Mouse (Mus musculus): ENCODE data around the gene CK137956. TPM values are rescaled to one million over a fixed set of nuclear protein-coding genes. Genes with fewer than 3 reads are reported as not detected.

CK137956 gene
- total and polyA plus RNA-seq, 2 experiments from 2014 or later, result 2.4 to 3.0 TPM

DNA sequence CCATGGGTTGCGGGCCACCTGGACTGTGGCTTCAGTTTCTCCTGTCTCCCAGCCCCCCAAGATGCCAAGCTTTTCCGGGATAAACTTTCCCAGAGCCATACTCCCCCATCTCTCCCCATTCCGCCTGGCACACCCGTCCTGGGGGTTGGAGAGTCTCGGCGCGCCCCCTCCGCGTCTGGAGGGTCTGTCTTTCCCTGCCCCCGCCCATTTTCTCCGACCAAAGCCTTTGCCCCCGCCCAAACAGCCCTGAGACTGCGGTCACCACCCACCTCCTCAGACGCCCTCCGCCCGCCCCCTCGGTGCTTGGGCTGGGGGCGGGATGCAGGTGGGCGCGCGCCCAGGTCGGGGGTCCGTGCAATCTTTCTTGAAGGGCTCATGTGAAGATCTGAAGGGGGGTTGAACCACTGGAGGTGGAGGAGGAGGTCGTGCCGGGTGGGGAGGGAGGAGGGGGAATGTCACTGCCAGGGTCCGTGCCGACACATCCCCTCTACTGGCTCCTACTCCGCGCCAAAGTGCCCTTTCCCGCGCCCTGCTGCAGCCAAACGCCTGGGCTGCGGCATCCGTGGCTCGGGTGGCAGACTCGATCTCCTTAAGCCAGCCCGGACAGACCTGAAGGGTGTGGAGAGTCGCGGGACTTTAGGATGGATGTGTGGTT, 17.9 kb upstream of the CK137956 start:
- WGBS, result 2% methylated on average over 39 of the region's 39 CpGs
- Histone ChIP-seq H3K4me2 (ENCODE audit: low read depth, low read length) (peak overlapping the region; percentile 82), H3K27ac (peak overlapping the region; percentile 93), H3K27me3 (ENCODE audit: insufficient read depth, low read length) (no peaks in the 10 kb centered on the region), H3K9ac (replicated peaks; ENCODE audit: low read length) (peak overlapping the region; percentile 89), H3K36me3 (ENCODE audit: insufficient read depth, low read length) (no peaks in the 10 kb centered on the region), H3K9me3 (ENCODE audit: low read length) (no peaks in the 10 kb centered on the region), H3K4me1 (ENCODE audit: insufficient read depth, low read length) (peaks cover 17% of the 10 kb centered on the region), H3K4me3 (ENCODE audit: low read length) (peak overlapping the region; percentile 76)
- DNase-seq (ENCODE audit: low spot score), result peak; percentile 48
- no peak for TF ChIP-seq CTCF (IDR thresholded peaks at IDR 0.05; ENCODE audit: low read depth)
- no peak for ATAC-seq

DNA sequence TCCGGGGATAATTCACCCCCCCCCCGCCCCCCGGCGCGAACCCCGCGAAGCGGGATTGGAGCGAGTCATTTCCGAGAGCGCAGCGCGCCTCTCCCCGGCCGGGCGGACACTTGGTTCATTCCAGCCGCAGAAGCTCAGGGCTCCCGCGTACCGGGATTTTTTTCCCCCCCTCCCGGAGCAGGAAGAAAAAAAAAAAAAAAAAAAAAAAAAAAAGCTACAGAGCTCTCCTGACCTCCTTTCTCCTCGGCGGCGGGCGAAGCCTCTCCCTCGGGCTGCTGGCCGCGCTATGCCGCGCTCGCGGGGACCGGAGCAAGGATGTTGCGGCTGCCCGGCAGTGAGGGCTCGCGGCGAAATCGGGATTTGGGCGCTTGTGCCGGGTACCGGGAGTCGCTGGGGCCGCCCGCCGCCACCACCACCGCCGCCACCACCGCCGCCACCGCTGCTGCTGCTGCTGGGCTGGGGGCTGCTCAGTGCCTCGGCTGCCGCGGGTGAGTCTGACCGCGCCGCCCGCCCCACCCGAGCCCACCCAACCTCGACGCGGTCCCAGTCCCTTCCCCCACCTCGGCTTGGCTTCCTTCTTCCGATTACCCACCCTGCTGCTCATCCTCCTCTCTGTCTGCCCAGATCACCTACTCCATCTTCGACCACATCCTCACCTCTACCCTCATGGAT, 17.2 kb upstream of the CK137956 start, which contains the start of gene Csmd2:
Gene Csmd2, plus strand, starts transcription at position 74 of the 672 bp plus-strand sequence.
- Histone ChIP-seq H3K27me3 (ENCODE audit: insufficient read depth, low read length) (no peaks in the 10 kb centered on the region), H3K4me2 (ENCODE audit: low read depth, low read length) (peak within 1 kb of the TSS; percentile 82), H3K9me3 (ENCODE audit: low read length) (no peaks in the 10 kb centered on the region), H3K27ac (peak within 1 kb of the TSS; percentile 93), H3K9ac (replicated peaks; ENCODE audit: low read length) (peak within 1 kb of the TSS; percentile 89), H3K36me3 (ENCODE audit: insufficient read depth, low read length) (no peaks in the 10 kb centered on the region), H3K4me1 (ENCODE audit: insufficient read depth, low read length) (peaks cover 17% of the 10 kb centered on the region), H3K4me3 (ENCODE audit: low read length) (peak within 1 kb of the TSS; percentile 76)
- DNase-seq (ENCODE audit: low spot score) (peak; percentile 92), ATAC-seq (peak; percentile 13; the same call in 1 of the 2 replicates)
- WGBS, result under 1% methylated on average over 59 of the region's 65 CpGs
- no peak for TF ChIP-seq CTCF (IDR thresholded peaks at IDR 0.05; ENCODE audit: low read depth)

DNA sequence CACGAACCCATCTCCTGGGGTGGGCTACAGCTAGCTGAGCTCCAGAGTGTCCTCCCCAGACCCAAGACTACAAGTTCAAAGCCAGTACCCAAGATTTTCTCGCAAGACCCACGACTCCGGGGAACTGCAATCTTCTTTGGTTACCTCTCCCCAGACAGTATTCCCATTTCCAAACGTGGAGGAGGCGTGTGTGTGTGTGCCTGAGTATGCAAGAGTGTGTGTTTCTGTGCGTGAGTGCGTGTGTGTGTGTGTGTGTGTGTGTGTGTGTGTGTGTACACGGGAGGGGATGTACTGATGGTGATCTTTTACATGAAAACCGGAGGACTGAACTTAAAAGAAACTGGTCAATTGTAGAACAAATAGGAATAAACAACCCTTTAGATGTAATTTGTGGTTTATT, 16.5 kb upstream of the CK137956 start:
- H3K36me3 ChIP-seq (ENCODE audit: insufficient read depth, low read length), result no peaks in the 10 kb centered on the region
- H3K4me2 ChIP-seq (ENCODE audit: low read depth, low read length), result peak overlapping the region; percentile 82
- H3K27me3 ChIP-seq (ENCODE audit: insufficient read depth, low read length), result no peaks in the 10 kb centered on the region
- H3K4me1 ChIP-seq (ENCODE audit: insufficient read depth, low read length), result peaks cover 17% of the 10 kb centered on the region
- H3K9ac ChIP-seq (replicated peaks; ENCODE audit: low read length), result peak overlapping the region; percentile 89
- H3K4me3 ChIP-seq (ENCODE audit: low read length), result peak overlapping the region; percentile 76
- peak overlapping the region; percentile 93 for H3K27ac ChIP-seq
- no peaks in the 10 kb centered on the region for H3K9me3 ChIP-seq (ENCODE audit: low read length)
- ATAC-seq (no peak), DNase-seq (ENCODE audit: low spot score) (peak; percentile 41)
- 2% methylated on average over 10 of the region's 10 CpGs for WGBS
- no peak for TF ChIP-seq CTCF (IDR thresholded peaks at IDR 0.05; ENCODE audit: low read depth)

DNA sequence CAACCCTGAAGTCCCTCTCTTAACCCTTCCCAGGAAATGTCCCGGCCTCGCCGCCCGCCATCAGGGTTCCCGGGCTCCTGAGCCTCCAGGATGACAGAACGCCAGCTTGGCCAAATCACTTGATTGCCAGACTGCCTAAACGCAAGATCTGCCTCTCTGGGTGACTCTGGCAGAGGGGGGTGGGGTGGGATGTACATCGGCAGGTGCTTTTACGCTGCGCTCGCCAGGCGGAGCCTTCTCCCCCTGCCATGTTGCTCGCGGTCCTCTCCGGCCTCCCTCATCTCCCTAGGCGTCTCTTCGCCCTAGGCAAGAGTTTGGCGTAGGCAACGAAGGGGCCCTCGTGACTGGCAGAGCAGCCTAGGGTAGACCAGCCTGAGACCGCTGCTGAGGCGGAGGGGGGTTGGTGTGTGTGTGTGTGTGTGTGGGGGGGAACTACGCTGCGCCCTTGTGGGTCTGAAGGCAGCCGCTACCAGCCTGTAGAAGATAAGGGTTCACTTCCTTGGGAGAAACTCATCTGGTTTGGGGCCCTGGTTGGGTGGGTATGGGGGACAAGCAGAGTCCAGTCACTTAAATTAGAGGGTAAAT, 15.8 kb upstream of the CK137956 start:
- no peaks in the 10 kb centered on the region for H3K27me3 ChIP-seq (ENCODE audit: insufficient read depth, low read length)
- 2% methylated on average over 25 of the region's 25 CpGs for WGBS
- peak overlapping the region; percentile 76 for H3K4me3 ChIP-seq (ENCODE audit: low read length)
- peak overlapping the region; percentile 93 for H3K27ac ChIP-seq
- peaks cover 17% of the 10 kb centered on the region for H3K4me1 ChIP-seq (ENCODE audit: insufficient read depth, low read length)
- DNase-seq (ENCODE audit: low spot score) (peak; percentile 67), ATAC-seq (peak; percentile 15)
- no peaks in the 10 kb centered on the region for H3K36me3 ChIP-seq (ENCODE audit: insufficient read depth, low read length)
- TF ChIP-seq CTCF (IDR thresholded peaks at IDR 0.05; ENCODE audit: low read depth), result peak; percentile 41
- peak overlapping the region; percentile 82 for H3K4me2 ChIP-seq (ENCODE audit: low read depth, low read length)
- no peaks in the 10 kb centered on the region for H3K9me3 ChIP-seq (ENCODE audit: low read length)
- peak overlapping the region; percentile 89 for H3K9ac ChIP-seq (replicated peaks; ENCODE audit: low read length)

DNA sequence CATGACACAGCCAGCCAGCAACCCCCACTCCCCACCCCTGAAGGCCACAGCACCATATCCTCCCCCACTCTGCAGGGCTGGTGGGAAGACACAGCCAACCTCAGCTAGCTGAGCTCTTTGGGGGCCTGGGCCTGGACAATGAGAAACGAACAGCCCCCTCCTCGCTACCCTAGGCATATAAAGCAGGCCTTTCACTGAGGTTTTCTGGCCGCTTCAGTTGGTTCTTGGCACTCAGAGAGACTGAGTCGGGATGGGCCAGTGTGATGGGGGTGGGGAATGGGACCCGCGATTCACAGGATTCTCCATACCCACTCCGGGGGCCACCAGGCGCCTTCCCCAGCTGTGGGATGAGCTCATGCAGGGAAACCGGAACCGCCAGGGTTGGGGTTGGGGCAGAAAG, 15.1 kb upstream of the CK137956 start:
- Histone ChIP-seq H3K27me3 (ENCODE audit: insufficient read depth, low read length) (no peaks in the 10 kb centered on the region), H3K36me3 (ENCODE audit: insufficient read depth, low read length) (no peaks in the 10 kb centered on the region), H3K27ac (peak overlapping the region; percentile 93), H3K9me3 (ENCODE audit: low read length) (no peaks in the 10 kb centered on the region), H3K9ac (replicated peaks; ENCODE audit: low read length) (peak overlapping the region; percentile 89), H3K4me2 (ENCODE audit: low read depth, low read length) (peak overlapping the region; percentile 82), H3K4me3 (ENCODE audit: low read length) (peak overlapping the region; percentile 76), H3K4me1 (ENCODE audit: insufficient read depth, low read length) (peaks cover 16% of the 10 kb centered on the region)
- no peak for TF ChIP-seq CTCF (IDR thresholded peaks at IDR 0.05; ENCODE audit: low read depth)
- DNase-seq (ENCODE audit: low spot score), result peak; percentile 86
- ATAC-seq, result peak; percentile 92
- WGBS, result 11% methylated on average over 10 of the region's 10 CpGs

DNA sequence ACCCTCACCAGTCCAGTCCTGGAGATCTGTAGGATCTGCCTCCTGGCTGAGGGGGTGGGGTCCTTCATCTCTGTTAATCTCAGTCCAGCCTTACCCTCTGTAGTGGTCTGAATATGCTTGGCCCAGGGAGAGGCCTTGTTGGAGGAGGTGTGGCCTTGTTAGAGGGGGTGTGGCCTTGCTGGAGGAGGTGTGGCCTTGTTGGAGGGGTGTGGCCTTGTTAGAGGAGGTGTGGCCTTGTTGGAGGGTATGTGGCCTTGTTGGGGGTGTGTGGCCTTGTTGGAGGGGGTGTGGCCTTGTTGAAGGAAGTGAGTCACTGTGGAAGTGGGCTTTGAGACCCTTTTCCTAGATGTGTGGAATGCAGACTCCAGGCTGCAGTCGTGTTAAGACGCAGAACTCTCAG, 13.7 kb upstream of the CK137956 start:
- H3K9me3 ChIP-seq (ENCODE audit: low read length), result no peaks in the 10 kb centered on the region
- TF ChIP-seq CTCF (IDR thresholded peaks at IDR 0.05; ENCODE audit: low read depth), result no peak
- no peak for ATAC-seq
- no peak overlapping the region for H3K4me2 ChIP-seq (ENCODE audit: low read depth, low read length)
- no peaks in the 10 kb centered on the region for H3K36me3 ChIP-seq (ENCODE audit: insufficient read depth, low read length)
- H3K27me3 ChIP-seq (ENCODE audit: insufficient read depth, low read length), result no peaks in the 10 kb centered on the region
- 0 out of 2 replicates have a peak, but pooled peaks cover 6% of the 10 kb centered on the region for H3K4me1 ChIP-seq (ENCODE audit: insufficient read depth, low read length)
- H3K4me3 ChIP-seq (ENCODE audit: low read length), result no peak overlapping the region
- H3K27ac ChIP-seq, result no peak overlapping the region
- DNase-seq (ENCODE audit: low spot score), result no peak
- H3K9ac ChIP-seq (replicated peaks; ENCODE audit: low read length), result no peak overlapping the region
- 95% methylated on average over 2 of the region's 2 CpGs for WGBS
